ENCODE assay signal across 8 mouse cellular contexts in genomic region chr6:90712063-90712462, GRCm38 (mm10).
DNase-seq lines count a peak whose midpoint lies in the region; ATAC-seq and TF ChIP-seq lines count a peak whose summit lies in the region.

No protein-coding gene starts in this region.

- DNase-seq in lung, adult 2 months: no peak
- no peak for DNase-seq in hindbrain, embryonic 10.5 days (ENCODE audit: low spot score)
- no peak for DNase-seq in cerebellum, adult 9-11 months
- no peak for DNase-seq in adrenal gland, adult 18-20 months (ENCODE audit: low spot score in 2 of 2)
- no peak for DNase-seq in gastrocnemius, postnatal 25 days

- no peak overlapping the region for H3K9ac ChIP-seq in lung, embryonic 15.5 days
- H3K9ac ChIP-seq in limb, embryonic 13.5 days: no peak overlapping the region

- H3K4me2 ChIP-seq in lung, embryonic 15.5 days: no peak overlapping the region
- H3K4me2 ChIP-seq in limb, embryonic 13.5 days (replicated peaks): peak overlapping the region; percentile 10

- peaks cover 86% of the 10 kb centered on the region for H3K4me1 ChIP-seq in lung, embryonic 15.5 days
- peaks cover 45% of the 10 kb centered on the region for H3K4me1 ChIP-seq in lung, adult 2 months (ENCODE audit: control insufficient read depth, insufficient read depth, low read length)
- peaks cover 87% of the 10 kb centered on the region for H3K4me1 ChIP-seq in hindbrain, embryonic 10.5 days (replicated peaks)
- peaks cover 87% of the 10 kb centered on the region for H3K4me1 ChIP-seq in limb, embryonic 13.5 days
- peaks cover 30% of the 10 kb centered on the region for H3K4me1 ChIP-seq in small intestine, adult 2 months (ENCODE audit: control insufficient read depth, insufficient read depth, insufficient read length, low read length)

- H3K27ac ChIP-seq in lung, embryonic 15.5 days: peak overlapping the region; percentile 51
- H3K27ac ChIP-seq in hindbrain, embryonic 10.5 days: peak overlapping the region; percentile 82
- peak overlapping the region; percentile 44; the same call in 1 of the 2 replicates for H3K27ac ChIP-seq in limb, embryonic 13.5 days
- H3K27ac ChIP-seq in small intestine, adult 2 months (ENCODE audit: insufficient read depth, low read depth, low read length): peak overlapping the region; percentile 5; the same call in 1 of the 2 replicates

- WGBS in lung, embryonic 15.5 days: 54% methylated on average over 3 of the region's 3 CpGs
- 49% methylated on average over 3 of the region's 3 CpGs for WGBS in lung, adult 2 months
- WGBS in hindbrain, embryonic 10.5 days: 70% methylated on average over 3 of the region's 3 CpGs
- 60% methylated on average over 3 of the region's 3 CpGs for WGBS in limb, embryonic 13.5 days
- WGBS in small intestine, adult 2 months: 31% methylated on average over 3 of the region's 3 CpGs

- H3K36me3 ChIP-seq in lung, embryonic 15.5 days: no peaks in the 10 kb centered on the region
- H3K36me3 ChIP-seq in hindbrain, embryonic 10.5 days: no peaks in the 10 kb centered on the region
- H3K36me3 ChIP-seq in limb, embryonic 13.5 days: no peaks in the 10 kb centered on the region; the same call in 1 of the 2 replicates
- H3K36me3 ChIP-seq in small intestine, adult 2 months (ENCODE audit: control insufficient read depth, insufficient read depth, low read length): no peaks in the 10 kb centered on the region

- no peaks in the 10 kb centered on the region for H3K9me3 ChIP-seq in lung, embryonic 15.5 days
- no peaks in the 10 kb centered on the region for H3K9me3 ChIP-seq in hindbrain, embryonic 10.5 days
- H3K9me3 ChIP-seq in limb, embryonic 13.5 days: no peaks in the 10 kb centered on the region

- no peak for TF ChIP-seq POLR2A in lung, adult 2 months (IDR thresholded peaks at IDR 0.05; ENCODE audit: borderline replicate concordance, extremely low read depth, low read depth, low read length)
- no peak for TF ChIP-seq POLR2A in small intestine, adult 2 months (IDR thresholded peaks at IDR 0.05; ENCODE audit: low read depth, low read length)

- no peak for TF ChIP-seq CTCF in lung, adult 2 months (IDR thresholded peaks at IDR 0.05; ENCODE audit: insufficient read depth, low read length)
- TF ChIP-seq CTCF in small intestine, adult 2 months (IDR thresholded peaks at IDR 0.05; ENCODE audit: extremely low read depth, insufficient read length, insufficient replicate concordance, low read depth, low read length): no peak

- no peak for ATAC-seq in lung, embryonic 15.5 days (ENCODE audit: borderline replicate concordance, extremely low read depth, low FRiP score, low TSS enrichment)
- ATAC-seq in limb, embryonic 13.5 days (ENCODE audit: low FRiP score, low read depth): no peak

- H3K27me3 ChIP-seq in lung, embryonic 15.5 days: no peaks in the 10 kb centered on the region
- no peaks in the 10 kb centered on the region for H3K27me3 ChIP-seq in hindbrain, embryonic 10.5 days (ENCODE audit: insufficient read depth, poor library complexity, severe bottlenecking)
- H3K27me3 ChIP-seq in limb, embryonic 13.5 days: no peaks in the 10 kb centered on the region
- no peaks in the 10 kb centered on the region for H3K27me3 ChIP-seq in small intestine, adult 2 months (ENCODE audit: control insufficient read depth, insufficient read depth, low read length)

- no peak overlapping the region for H3K4me3 ChIP-seq in lung, embryonic 15.5 days
- no peak overlapping the region for H3K4me3 ChIP-seq in lung, adult 2 months (replicated peaks; ENCODE audit: extremely low read depth, low read depth, low read length)
- H3K4me3 ChIP-seq in hindbrain, embryonic 10.5 days: no peak overlapping the region
- no peak overlapping the region for H3K4me3 ChIP-seq in limb, embryonic 13.5 days
- H3K4me3 ChIP-seq in small intestine, adult 2 months (ENCODE audit: low read depth, low read length): no peak overlapping the region

Comparison
In these comparisons a context has a peak if more than half of its experiments do, and no peak if none do; other contexts are left out.
1. H3K27ac ChIP-seq: peak in every context shown above with its lines; median percentile 82 in hindbrain, embryonic 10.5 days; 51 in lung, embryonic 15.5 days; 44 in limb, embryonic 13.5 days; 5 in small intestine, adult 2 months.